Mouse (Mus musculus): ENCODE measurements around the gene Sh3gl2. TPM values are rescaled to one million over a fixed set of nuclear protein-coding genes. Genes with fewer than 3 reads are reported as not detected.
A peak's percentile ranks its signal among the peaks of the same experiment; 100 is the strongest.

Gene Sh3gl2
- polyA plus RNA-seq, 1 experiment: 0.22 TPM

DNA sequence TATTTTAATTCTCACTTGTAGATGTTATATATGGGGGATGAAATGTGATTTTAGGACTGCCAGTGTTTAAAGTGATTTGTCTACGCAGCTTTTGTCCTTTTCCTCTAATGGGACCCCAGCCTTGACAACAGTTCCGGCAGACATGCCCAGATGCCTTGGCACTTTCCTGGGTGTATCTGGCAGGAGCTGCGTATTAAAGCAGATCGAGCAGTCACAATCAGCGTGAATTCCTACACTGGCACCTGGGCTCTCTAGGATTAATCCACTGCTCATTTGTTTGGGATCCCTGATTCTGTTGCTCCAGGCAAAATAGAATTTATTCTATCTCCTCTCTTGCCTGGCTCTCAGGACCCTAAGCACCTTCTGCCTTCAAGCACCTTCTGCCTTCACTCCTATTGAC lies 171.7 kb downstream of the Sh3gl2 start:
- 93% methylated on average over 5 of the region's 5 CpGs for WGBS
- H3K4me3 ChIP-seq (ENCODE audit: control insufficient read depth, insufficient read depth, low read length): no peak overlapping the region
- no peaks in the 10 kb centered on the region for H3K27me3 ChIP-seq (ENCODE audit: control insufficient read depth, insufficient read depth, low read length)
- no peak for DNase-seq
- H3K27ac ChIP-seq (ENCODE audit: control insufficient read depth, insufficient read depth, low read length): no peak overlapping the region
- TF ChIP-seq POLR2A (IDR thresholded peaks at IDR 0.05; ENCODE audit: control insufficient read depth, extremely low read depth, insufficient read depth, low read length, poor library complexity): no peak
- no peak for TF ChIP-seq CTCF (IDR thresholded peaks at IDR 0.05; ENCODE audit: borderline replicate concordance, control insufficient read depth, extremely low read depth, insufficient read depth, low read length, poor library complexity)
- no peaks in the 10 kb centered on the region for H3K4me1 ChIP-seq (replicated peaks; ENCODE audit: control insufficient read depth, insufficient read depth, low read length)
- H3K36me3 ChIP-seq (ENCODE audit: control insufficient read depth, insufficient read depth, low read length): no peaks in the 10 kb centered on the region

DNA sequence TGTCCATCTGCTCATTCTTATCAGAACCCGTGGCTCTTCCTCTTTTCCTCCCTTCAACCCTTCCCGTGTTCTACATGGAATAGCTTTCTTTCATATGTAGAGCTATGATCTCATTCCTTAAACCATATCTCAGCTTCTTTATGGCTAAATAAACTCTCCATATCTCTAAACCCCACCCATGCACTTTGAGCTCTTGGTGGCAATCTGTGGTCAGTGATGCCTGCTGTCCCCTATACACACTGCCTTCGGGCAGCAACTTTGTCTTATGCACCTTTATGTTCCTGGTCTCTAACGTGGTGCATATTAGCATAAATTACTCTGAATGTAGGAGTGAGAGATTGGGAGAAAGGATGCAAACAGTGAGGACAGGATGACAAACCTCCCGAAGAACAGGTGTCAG lies 180.3 kb downstream of the Sh3gl2 start:
- no peaks in the 10 kb centered on the region for H3K36me3 ChIP-seq (ENCODE audit: control insufficient read depth, insufficient read depth, low read length)
- 79% methylated on average over 5 of the region's 5 CpGs for WGBS
- TF ChIP-seq CTCF (IDR thresholded peaks at IDR 0.05; ENCODE audit: borderline replicate concordance, control insufficient read depth, extremely low read depth, insufficient read depth, low read length, poor library complexity): no peak
- TF ChIP-seq POLR2A (IDR thresholded peaks at IDR 0.05; ENCODE audit: control insufficient read depth, extremely low read depth, insufficient read depth, low read length, poor library complexity): no peak
- no peak for DNase-seq
- no peaks in the 10 kb centered on the region for H3K4me1 ChIP-seq (replicated peaks; ENCODE audit: control insufficient read depth, insufficient read depth, low read length)
- no peaks in the 10 kb centered on the region for H3K27me3 ChIP-seq (ENCODE audit: control insufficient read depth, insufficient read depth, low read length)
- no peak overlapping the region for H3K27ac ChIP-seq (ENCODE audit: control insufficient read depth, insufficient read depth, low read length)
- H3K4me3 ChIP-seq (ENCODE audit: control insufficient read depth, insufficient read depth, low read length): no peak overlapping the region

- no peaks in the 10 kb centered on the region for H3K4me1 ChIP-seq (replicated peaks; ENCODE audit: control insufficient read depth, insufficient read depth, low read length)
- no peak for TF ChIP-seq POLR2A (IDR thresholded peaks at IDR 0.05; ENCODE audit: control insufficient read depth, extremely low read depth, insufficient read depth, low read length, poor library complexity)
- no peak for TF ChIP-seq CTCF (IDR thresholded peaks at IDR 0.05; ENCODE audit: borderline replicate concordance, control insufficient read depth, extremely low read depth, insufficient read depth, low read length, poor library complexity)
- no peak overlapping the region for H3K4me3 ChIP-seq (ENCODE audit: control insufficient read depth, insufficient read depth, low read length)
- H3K27ac ChIP-seq (ENCODE audit: control insufficient read depth, insufficient read depth, low read length): no peak overlapping the region
- H3K27me3 ChIP-seq (ENCODE audit: control insufficient read depth, insufficient read depth, low read length): no peaks in the 10 kb centered on the region
- no peaks in the 10 kb centered on the region for H3K36me3 ChIP-seq (ENCODE audit: control insufficient read depth, insufficient read depth, low read length)
- DNase-seq: no peak
- 94% methylated on average over 6 of the region's 6 CpGs for WGBS
These were observed 182.8 kb downstream of the Sh3gl2 start for GRCm38 (mm10) chr4:85387676-85388075.

DNA sequence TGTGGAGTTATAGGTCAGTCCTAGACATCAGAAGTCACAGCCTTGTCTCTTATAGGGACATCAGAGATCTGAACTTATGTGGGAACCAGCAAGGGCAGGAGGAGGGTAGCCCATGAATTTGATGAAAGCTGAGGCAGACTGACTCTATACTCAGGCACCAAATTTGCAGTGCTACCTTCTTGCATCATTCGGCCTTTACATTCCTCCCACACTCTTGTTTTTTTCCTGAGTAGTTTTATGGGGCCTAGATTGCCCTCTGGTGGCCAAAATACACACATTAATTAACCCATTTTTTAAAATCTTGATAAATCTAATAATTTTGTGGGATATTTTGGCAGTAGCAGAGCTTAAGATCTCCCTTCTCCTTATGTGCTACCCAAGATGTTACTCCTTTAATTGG lies 186.9 kb downstream of the Sh3gl2 start:
- WGBS: 50% methylated on average over 1 of the region's 1 CpGs
- DNase-seq: no peak
- no peak overlapping the region for H3K4me3 ChIP-seq (ENCODE audit: control insufficient read depth, insufficient read depth, low read length)
- no peaks in the 10 kb centered on the region for H3K27me3 ChIP-seq (ENCODE audit: control insufficient read depth, insufficient read depth, low read length)
- H3K36me3 ChIP-seq (ENCODE audit: control insufficient read depth, insufficient read depth, low read length): no peaks in the 10 kb centered on the region
- TF ChIP-seq POLR2A (IDR thresholded peaks at IDR 0.05; ENCODE audit: control insufficient read depth, extremely low read depth, insufficient read depth, low read length, poor library complexity): no peak
- no peak for TF ChIP-seq CTCF (IDR thresholded peaks at IDR 0.05; ENCODE audit: borderline replicate concordance, control insufficient read depth, extremely low read depth, insufficient read depth, low read length, poor library complexity)
- no peaks in the 10 kb centered on the region for H3K4me1 ChIP-seq (replicated peaks; ENCODE audit: control insufficient read depth, insufficient read depth, low read length)
- no peak overlapping the region for H3K27ac ChIP-seq (ENCODE audit: control insufficient read depth, insufficient read depth, low read length)

DNA sequence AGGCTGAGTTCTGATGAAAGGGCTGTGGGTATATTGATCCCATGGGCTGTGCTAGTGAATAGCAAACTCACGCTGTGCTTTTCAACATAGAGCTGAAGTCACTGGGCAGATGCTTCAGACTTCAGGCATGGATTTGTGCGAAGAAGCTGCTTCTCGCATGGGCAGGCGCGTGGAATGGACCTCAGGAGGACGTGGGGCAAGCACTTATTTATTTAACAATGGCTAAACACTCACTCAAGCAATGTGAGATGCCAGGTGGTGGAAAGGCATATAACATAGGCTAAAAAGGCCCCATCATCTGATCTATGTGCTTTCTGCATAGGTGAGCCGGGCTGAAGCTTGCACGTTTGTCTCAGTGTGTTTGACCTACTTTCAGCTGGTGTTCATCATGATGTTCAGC lies 193.8 kb downstream of the Sh3gl2 start:
- no peaks in the 10 kb centered on the region for H3K36me3 ChIP-seq (ENCODE audit: control insufficient read depth, insufficient read depth, low read length)
- H3K27ac ChIP-seq (ENCODE audit: control insufficient read depth, insufficient read depth, low read length): no peak overlapping the region
- H3K4me3 ChIP-seq (ENCODE audit: control insufficient read depth, insufficient read depth, low read length): no peak overlapping the region
- no peaks in the 10 kb centered on the region for H3K4me1 ChIP-seq (replicated peaks; ENCODE audit: control insufficient read depth, insufficient read depth, low read length)
- no peak for TF ChIP-seq CTCF (IDR thresholded peaks at IDR 0.05; ENCODE audit: borderline replicate concordance, control insufficient read depth, extremely low read depth, insufficient read depth, low read length, poor library complexity)
- no peak for TF ChIP-seq POLR2A (IDR thresholded peaks at IDR 0.05; ENCODE audit: control insufficient read depth, extremely low read depth, insufficient read depth, low read length, poor library complexity)
- WGBS: 89% methylated on average over 8 of the region's 8 CpGs
- DNase-seq: no peak
- H3K27me3 ChIP-seq (ENCODE audit: control insufficient read depth, insufficient read depth, low read length): no peaks in the 10 kb centered on the region

DNA sequence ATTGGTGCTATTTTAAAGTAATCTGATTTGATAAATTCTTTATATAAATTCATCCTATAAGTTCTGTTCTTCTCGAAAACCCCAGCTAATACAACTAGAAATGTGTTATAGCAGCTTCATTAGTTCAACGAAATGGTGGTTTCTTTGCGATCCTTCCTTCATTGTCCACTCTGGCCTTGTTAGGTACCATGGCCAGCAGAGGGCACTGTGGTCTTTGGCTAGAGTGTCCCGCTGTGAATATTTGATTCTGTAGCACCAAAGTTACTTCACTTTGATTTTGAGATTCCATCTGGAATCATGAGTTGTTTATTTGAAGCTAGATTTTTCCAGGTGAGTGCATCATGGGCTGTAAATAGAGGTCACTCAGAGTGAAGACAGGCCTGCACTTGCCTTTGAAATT lies 197.9 kb downstream of the Sh3gl2 start:
- WGBS: 26% methylated on average over 4 of the region's 4 CpGs
- no peak overlapping the region for H3K4me3 ChIP-seq (ENCODE audit: control insufficient read depth, insufficient read depth, low read length)
- H3K27ac ChIP-seq (ENCODE audit: control insufficient read depth, insufficient read depth, low read length): no peak overlapping the region
- no peaks in the 10 kb centered on the region for H3K27me3 ChIP-seq (ENCODE audit: control insufficient read depth, insufficient read depth, low read length)
- DNase-seq: peak; percentile 2
- TF ChIP-seq CTCF (IDR thresholded peaks at IDR 0.05; ENCODE audit: borderline replicate concordance, control insufficient read depth, extremely low read depth, insufficient read depth, low read length, poor library complexity) (no peak), POLR2A (IDR thresholded peaks at IDR 0.05; ENCODE audit: control insufficient read depth, extremely low read depth, insufficient read depth, low read length, poor library complexity) (no peak)
- no peaks in the 10 kb centered on the region for H3K36me3 ChIP-seq (ENCODE audit: control insufficient read depth, insufficient read depth, low read length)
- no peaks in the 10 kb centered on the region for H3K4me1 ChIP-seq (replicated peaks; ENCODE audit: control insufficient read depth, insufficient read depth, low read length)

All from thymus, adult 2 months (tissue).